Mouse (Mus musculus) intestine, postnatal 0 days (tissue): ENCODE results near the gene Grk6. TPM values are rescaled to one million over a fixed set of nuclear protein-coding genes. Genes with fewer than 3 reads are reported as not detected.
"Not testable (repeated sequence)": the region's sequence is repeated elsewhere in the genome, so short reads cannot be mapped to it uniquely, and the experiment has no call there.

Source experiments
- ATAC-seq: fragments of 200-750 bp; cut with Nextera tagmentation; 2 replicates; pipeline ENCODE4 v1.8.0; 2017; ENCODE audit warnings: mild to moderate bottlenecking, moderate TSS enrichment, moderate library complexity
- H3K27ac ChIP-seq: fragments of 300-500 bp; sonication (generic); 2 replicates; pipeline ENCODE4 v1.5.1; 2014; ENCODE audit warnings: mild to moderate bottlenecking, low read depth, low read length, moderate library complexity
- H3K27me3 ChIP-seq: fragments of 300-500 bp; sonication (generic); replicated peaks from 2 replicates; pipeline ENCODE4 v1.6.1; 2014; ENCODE audit warnings: low read length, mixed read lengths; ENCODE audit not compliant: control insufficient read depth, insufficient read depth
- H3K36me3 ChIP-seq: fragments of 300-500 bp; sonication (generic); 2 replicates; pipeline ENCODE4 v1.6.1; 2014; ENCODE audit warnings: mild to moderate bottlenecking, moderate library complexity; ENCODE audit not compliant: control insufficient read depth, insufficient read depth
- H3K4me1 ChIP-seq: fragments of 300-500 bp; sonication (generic); replicated peaks from 2 replicates; pipeline ENCODE4 v1.6.1; 2014; ENCODE audit warnings: antibody characterized with exemption, low read length, mixed read lengths; ENCODE audit not compliant: control insufficient read depth, insufficient read depth
- H3K4me2 ChIP-seq: fragments of 300-500 bp; sonication (generic); replicated peaks from 2 replicates; pipeline ENCODE4 v1.6.1; 2014; ENCODE audit warnings: low read depth, mild to moderate bottlenecking, moderate library complexity
- H3K4me3 ChIP-seq: fragments of 300-500 bp; sonication (generic); 2 replicates; pipeline ENCODE4 v1.5.1; 2014; ENCODE audit warnings: low read depth, low read length
- H3K9ac ChIP-seq: fragments of 300-500 bp; sonication (generic); 2 replicates; pipeline ENCODE4 v1.6.1; 2014; ENCODE audit warnings: mild to moderate bottlenecking, low read depth, low read length
- H3K9me3 ChIP-seq: fragments of 300-500 bp; sonication (generic); 2 replicates; pipeline ENCODE4 v1.6.1; 2016; ENCODE audit warnings: mixed run types; ENCODE audit not compliant: control insufficient read depth
- CTCF ChIP-seq: sonication (generic); IDR thresholded peaks from 2 replicates; pipeline ENCODE4 v1.5.1; 2016; ENCODE audit warnings: low read depth, mild to moderate bottlenecking, control low read depth, antibody characterized with exemption, moderate library complexity
- WGBS: fragments of 180-500 bp; shearing (Covaris S2); extraction: QIAGEN DNeasy Blood & Tissue Kit; methylation state at CpG from one replicate; pipeline ENCODE4 v1.1.7; 2014; 5-methylcytosine and 5-hydroxymethylcytosine counted together
- polyA plus RNA-seq: library from polyadenylated mRNA; unstranded; fragments of >200 nt; fragmentation: Nextera tagmentation; extraction: Ambion mirVana; gene quantifications from 2 replicates; pipeline ENCODE4 v1.2.1, GENCODE M21; 2015

Grk6 gene
- polyA plus RNA-seq, 1 experiment from 2014 or later, result 11.4 TPM

GRCm38 (mm10) chr13:55420933-55421800 lies 23.7 kb upstream of the Grk6 start:
- Histone ChIP-seq H3K4me3 (peak overlapping the region; percentile 16), H3K27me3 (peaks cover 42% of the 10 kb centered on the region), H3K4me1 (no peaks in the 10 kb centered on the region), H3K9me3 (no peaks in the 10 kb centered on the region), H3K9ac (no peak overlapping the region), H3K4me2 (peak overlapping the region; percentile 53), H3K27ac (no peak overlapping the region), H3K36me3 (no peaks in the 10 kb centered on the region)
- peak; percentile 29; the same call in 1 of the 2 replicates for ATAC-seq
- TF ChIP-seq CTCF, result peak; percentile 92
- 12% methylated on average over 35 of the region's 35 CpGs for WGBS

- H3K4me1 ChIP-seq, result no peaks in the 10 kb centered on the region
- no peak within 1 kb of the TSS for H3K27ac ChIP-seq
- H3K4me3 ChIP-seq, result no peak within 1 kb of the TSS
- no peak for TF ChIP-seq CTCF
- peaks cover 9% of the 10 kb centered on the region; the same call in 1 of the 2 replicates for H3K27me3 ChIP-seq
- no peak for ATAC-seq
- H3K9me3 ChIP-seq, result no peaks in the 10 kb centered on the region
- H3K9ac ChIP-seq, result no peak within 1 kb of the TSS
- H3K36me3 ChIP-seq, result no peaks in the 10 kb centered on the region
- H3K4me2 ChIP-seq, result no peak within 1 kb of the TSS
- WGBS, result 83% methylated on average over 10 of the region's 10 CpGs
These were observed 18.3 kb upstream of the Grk6 start, which contains the start of gene F12 for GRCm38 (mm10) chr13:55426613-55427012. Gene F12 (minus strand): TSS chr13:55426793.

- no peak overlapping the region for H3K27ac ChIP-seq
- no peak overlapping the region for H3K4me2 ChIP-seq
- H3K4me1 ChIP-seq, result no peaks in the 10 kb centered on the region
- H3K9ac ChIP-seq, result no peak overlapping the region
- H3K36me3 ChIP-seq, result no peaks in the 10 kb centered on the region
- no peaks in the 10 kb centered on the region for H3K27me3 ChIP-seq
- no peak for TF ChIP-seq CTCF
- no peaks in the 10 kb centered on the region for H3K9me3 ChIP-seq
- peak; percentile 61 for ATAC-seq
- 52% methylated on average over 12 of the region's 12 CpGs for WGBS
- no peak overlapping the region for H3K4me3 ChIP-seq
These were observed 15.5 kb upstream of the Grk6 start for GRCm38 (mm10) chr13:55429226-55429888.

GRCm38 (mm10) chr13:55430566-55430965 lies 14.3 kb upstream of the Grk6 start:
- no peaks in the 10 kb centered on the region for H3K27me3 ChIP-seq
- no peak overlapping the region for H3K27ac ChIP-seq
- ATAC-seq, result no peak
- no peak for TF ChIP-seq CTCF
- no peaks in the 10 kb centered on the region for H3K9me3 ChIP-seq
- no peaks in the 10 kb centered on the region for H3K36me3 ChIP-seq
- H3K4me2 ChIP-seq, result no peak overlapping the region
- H3K9ac ChIP-seq, result no peak overlapping the region
- no peak overlapping the region for H3K4me3 ChIP-seq
- WGBS, result 84% methylated on average over 2 of the region's 2 CpGs
- no peaks in the 10 kb centered on the region for H3K4me1 ChIP-seq

- Histone ChIP-seq H3K4me2 (no peak overlapping the region), H3K27me3 (no peaks in the 10 kb centered on the region), H3K27ac (no peak overlapping the region), H3K36me3 (no peaks in the 10 kb centered on the region), H3K9ac (no peak overlapping the region), H3K4me1 (no peaks in the 10 kb centered on the region), H3K4me3 (no peak overlapping the region), H3K9me3 (no peaks in the 10 kb centered on the region)
- no peak for TF ChIP-seq CTCF
- WGBS, result 62% methylated on average over 10 of the region's 10 CpGs
- no peak for ATAC-seq
These were observed 12.8 kb upstream of the Grk6 start for GRCm38 (mm10) chr13:55431889-55432685.

- H3K27me3 ChIP-seq, H3K36me3 ChIP-seq, ATAC-seq, H3K4me1 ChIP-seq, H3K4me3 ChIP-seq, H3K9me3 ChIP-seq, H3K4me2 ChIP-seq, H3K9ac ChIP-seq, H3K27ac ChIP-seq: not testable (repeated sequence)
- 81% methylated on average over 14 of the region's 15 CpGs for WGBS
These were observed 7.7 kb upstream of the Grk6 start for GRCm38 (mm10) chr13:55437111-55437629.
